Mouse (Mus musculus) heart, postnatal 0 days (tissue): Measurements from ENCODE around the gene Fam78b.

Experiments
- CTCF ChIP-seq: IDR thresholded peaks from 2 replicates; pipeline ENCODE4 v1.5.1; 2016; ENCODE audit warnings: antibody characterized with exemption, control low read depth, low read depth
- EP300 ChIP-seq: IDR thresholded peaks from 2 replicates; pipeline ENCODE4 v1.6.1; 2016; ENCODE audit warnings: antibody characterized with exemption, low read depth

DNA sequence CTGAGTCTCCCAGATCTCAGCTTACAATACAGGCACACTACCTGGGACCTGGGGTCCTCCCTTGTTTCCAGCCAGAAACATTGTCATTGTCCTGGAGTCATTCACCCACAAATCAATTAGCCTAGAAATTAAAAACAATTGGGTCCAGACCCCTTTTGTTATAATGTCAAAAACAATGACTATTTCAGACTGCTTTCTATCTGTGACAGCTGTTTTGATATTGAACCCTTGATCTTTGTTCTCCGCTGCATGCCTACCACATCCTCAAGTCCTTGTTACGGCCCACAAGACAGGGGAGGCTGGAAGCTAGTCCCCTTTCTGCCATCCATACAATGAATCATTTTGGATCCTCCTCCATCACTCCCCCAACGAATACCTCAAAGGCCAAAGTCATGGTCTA is 80.7 kb downstream of the Fam78b start:
- TF ChIP-seq CTCF (no peak), EP300 (no peak)
